Comparison of ENCODE assay signal across 25 mouse cellular contexts in the genomic region with DNA sequence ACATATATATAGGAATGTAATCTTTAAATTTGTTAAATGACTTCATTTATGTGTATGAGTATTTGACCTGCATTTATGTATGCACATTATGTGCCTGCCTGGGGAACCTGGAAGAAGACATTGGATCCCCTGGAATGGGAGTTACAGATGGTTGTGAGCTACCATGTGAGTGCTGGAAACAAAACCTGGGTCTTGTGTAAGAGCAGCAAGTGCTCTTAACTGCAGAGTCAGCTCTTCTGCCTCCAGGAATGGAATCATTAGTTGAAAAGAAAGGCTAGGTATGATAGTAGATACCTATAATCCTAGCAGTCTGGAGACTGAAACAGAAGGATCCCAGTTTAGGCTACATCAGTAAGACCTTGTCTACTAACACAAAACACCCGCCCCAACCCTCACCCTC. TPM values are rescaled to one million over a fixed set of nuclear protein-coding genes. Genes with fewer than 3 reads are reported as not detected.
"Had no signal": no experiment of that assay in that cellular context is flagged by ENCODE, and none has a peak within 500 bp of the region (broad histone marks: within the 10 kb centered on the region; RNA-seq: fewer than 3 reads in every experiment).

No protein-coding gene starts in this region.

- DNase-seq: gastrocnemius, postnatal 14 days; gastrocnemius, postnatal 36 days; heart, adult 18-20 months; heart, postnatal 10 days; heart, postnatal 36 days; kidney, adult 18-20 months; kidney, adult 8-10 months; kidney, postnatal 10 days; kidney, postnatal 25 days; kidney, postnatal 4 days; liver, embryonic 13.5 days; liver, postnatal 0 days had no signal

- H3K4me3 ChIP-seq: heart, embryonic 12.5 days; hindbrain, embryonic 12.5 days; intestine, embryonic 15.5 days; layer of hippocampus, adult 2 months; left cerebral cortex, adult 2 months; limb, embryonic 10.5 days; limb, embryonic 12.5 days; liver, embryonic 13.5 days; liver, embryonic 15.5 days had no signal

- H3K27ac ChIP-seq: hindbrain, embryonic 12.5 days; hindbrain, embryonic 14.5 days; intestine, embryonic 15.5 days; layer of hippocampus, adult 2 months; left cerebral cortex, adult 2 months; limb, embryonic 10.5 days; limb, embryonic 12.5 days; liver, embryonic 13.5 days; liver, embryonic 15.5 days had no signal

- H3K27me3 ChIP-seq: heart, embryonic 12.5 days; hindbrain, embryonic 12.5 days; intestine, embryonic 15.5 days; limb, embryonic 12.5 days; liver, embryonic 13.5 days; liver, embryonic 15.5 days had no signal

- H3K9me3 ChIP-seq: heart, embryonic 12.5 days; hindbrain, embryonic 12.5 days; intestine, embryonic 15.5 days; limb, embryonic 10.5 days; limb, embryonic 12.5 days; liver, embryonic 13.5 days; liver, embryonic 15.5 days had no signal

- H3K4me2 ChIP-seq: heart, embryonic 12.5 days; hindbrain, embryonic 12.5 days; hindbrain, embryonic 14.5 days; intestine, embryonic 15.5 days; limb, embryonic 12.5 days; liver, embryonic 11.5 days; liver, embryonic 13.5 days; liver, embryonic 15.5 days had no signal

- H3K4me1 ChIP-seq: heart, embryonic 12.5 days; hindbrain, embryonic 12.5 days; intestine, embryonic 15.5 days; limb, embryonic 10.5 days; limb, embryonic 12.5 days had no signal

- H3K9ac ChIP-seq: heart, embryonic 12.5 days; hindbrain, embryonic 12.5 days; hindbrain, embryonic 14.5 days; intestine, embryonic 15.5 days; limb, embryonic 12.5 days; liver, embryonic 13.5 days; liver, embryonic 15.5 days; liver, postnatal 0 days had no signal

RNA-seq across cellular contexts. Expression of gene Esrp2, which starts 10.7 kb away (rescaled TPM):
- total RNA-seq: gastrocnemius, adult 18-20 months; gastrocnemius, adult 8-10 months; gastrocnemius, postnatal 14 days; hematopoietic stem cell, adult 5-6 weeks had no signal
